Mouse (Mus musculus): ENCODE data around the gene Chrna7. TPM values are rescaled to one million over a fixed set of nuclear protein-coding genes. Genes with fewer than 3 reads are reported as not detected.

Chrna7 gene
- total RNA-seq, 2 experiments from 2014 or later = 0.20 TPM; not detected in 1

GRCm38 (mm10) chr7:63085954-63086353 lies 126.4 kb downstream of the Chrna7 start:
- intact Hi-C loops (cut with DNase I) = no loop called here
- DNase-seq = no peak

GRCm38 (mm10) chr7:63084351-63085003 lies 127.9 kb downstream of the Chrna7 start:
- intact Hi-C loops (cut with DNase I) = no loop called here
- DNase-seq = no peak

- no peak for DNase-seq
- intact Hi-C loops (cut with DNase I) = no loop called here
Observed at GRCm38 (mm10) chr7:63060996-63061395, 151.4 kb downstream of the Chrna7 start.

Other genes starting within 250 kb of the Chrna7 start
- gene Otud7a, start 232.2 kb upstream of the Chrna7 start, total RNA-seq (2021) = under 1 TPM in 1 of 2 experiments, not detected in 1; 0.35 TPM

Measured in gastrocnemius, postnatal 36 days (tissue).